Mouse (Mus musculus) brown adipose tissue, adult 24 weeks (tissue): Measurements from ENCODE around the gene L1cam. TPM values are rescaled to one million over a fixed set of nuclear protein-coding genes. Genes with fewer than 3 reads are reported as not detected.

Source experiments
- H3K27ac ChIP-seq: fragments of 200-500 bp; replicated peaks from 2 replicates; pipeline ENCODE4 v1.5.1; 2012; ENCODE audit warnings: low read depth, mild to moderate bottlenecking, low read length
- H3K4me1 ChIP-seq: fragments of 200-500 bp; 2 replicates; pipeline ENCODE4 v1.6.1; 2012; ENCODE audit warnings: low read length, mixed read lengths; ENCODE audit not compliant: control insufficient read depth, insufficient read depth, insufficient read length
- H3K4me3 ChIP-seq: fragments of 200-500 bp; 2 replicates; pipeline ENCODE4 v1.5.1; 2012; ENCODE audit warnings: low read depth, mild to moderate bottlenecking, low read length, moderate library complexity; ENCODE audit not compliant: insufficient read depth
- polyA plus RNA-seq: library from polyadenylated mRNA; stranded (reverse); fragments of >200 nt; gene quantifications from 2 replicates; pipeline ENCODE4 v1.2.4, GENCODE M21; 2012; ENCODE audit not compliant: missing spikeins, insufficient read depth, insufficient read length

L1cam gene
- polyA plus RNA-seq, 1 experiment = 2.2 TPM

DNA sequence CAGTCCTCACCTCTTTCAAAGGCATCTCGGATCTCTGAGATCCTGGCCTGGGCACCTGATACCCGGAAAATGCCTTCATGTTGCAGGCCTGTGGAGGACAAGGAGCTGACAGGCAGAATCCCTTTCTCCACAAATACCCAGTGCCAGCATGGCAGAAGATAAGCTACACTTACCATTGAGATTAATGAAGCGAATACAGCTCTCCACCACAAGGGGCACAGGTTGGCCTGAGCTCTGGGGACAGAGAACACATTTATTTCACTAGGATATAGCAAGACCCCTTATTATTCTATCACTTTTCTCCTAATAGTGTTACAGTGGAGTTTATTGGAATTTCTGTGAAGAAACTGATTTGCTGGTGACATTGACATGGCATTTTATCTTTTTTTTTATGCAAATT, 2.1 kb upstream of the L1cam start:
- Histone ChIP-seq H3K27ac (no peak overlapping the region), H3K4me1 (no peaks in the 10 kb centered on the region), H3K4me3 (no peak overlapping the region)

DNA sequence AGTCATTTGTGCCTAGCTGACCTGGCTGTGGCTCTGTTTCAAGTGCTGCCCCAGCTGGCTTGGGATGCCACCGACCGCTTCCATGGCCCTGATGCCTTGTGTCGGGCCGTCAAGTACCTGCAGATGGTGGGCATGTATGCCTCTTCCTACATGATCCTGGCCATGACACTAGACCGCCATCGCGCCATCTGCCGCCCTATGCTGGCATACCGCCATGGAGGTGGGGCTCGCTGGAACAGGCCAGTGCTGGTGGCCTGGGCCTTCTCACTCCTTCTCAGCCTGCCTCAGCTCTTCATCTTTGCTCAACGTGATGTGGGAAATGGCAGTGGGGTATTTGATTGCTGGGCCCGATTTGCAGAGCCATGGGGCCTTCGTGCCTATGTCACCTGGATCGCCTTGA, 3.1 kb downstream of the L1cam start:
- no peak overlapping the region for H3K4me3 ChIP-seq
- H3K27ac ChIP-seq = no peak overlapping the region

GRCm38 (mm10) chrX:73891551-73892152, 4.3 kb downstream of the L1cam start, which contains the start of gene Avpr2:
Gene Avpr2 (plus strand): TSS chrX:73892102.
- Histone ChIP-seq H3K4me3 (no peak within 1 kb of the TSS), H3K4me1 (no peaks in the 10 kb centered on the region), H3K27ac (no peak within 1 kb of the TSS)

More for the DNA sequence above, 3.1 kb downstream of the L1cam start:
- no peaks in the 10 kb centered on the region for H3K4me1 ChIP-seq

GRCm38 (mm10) chrX:73881463-73881862, 14.4 kb downstream of the L1cam start:
- Histone ChIP-seq H3K4me3 (no peak overlapping the region), H3K4me1 (no peaks in the 10 kb centered on the region), H3K27ac (no peak overlapping the region)

DNA sequence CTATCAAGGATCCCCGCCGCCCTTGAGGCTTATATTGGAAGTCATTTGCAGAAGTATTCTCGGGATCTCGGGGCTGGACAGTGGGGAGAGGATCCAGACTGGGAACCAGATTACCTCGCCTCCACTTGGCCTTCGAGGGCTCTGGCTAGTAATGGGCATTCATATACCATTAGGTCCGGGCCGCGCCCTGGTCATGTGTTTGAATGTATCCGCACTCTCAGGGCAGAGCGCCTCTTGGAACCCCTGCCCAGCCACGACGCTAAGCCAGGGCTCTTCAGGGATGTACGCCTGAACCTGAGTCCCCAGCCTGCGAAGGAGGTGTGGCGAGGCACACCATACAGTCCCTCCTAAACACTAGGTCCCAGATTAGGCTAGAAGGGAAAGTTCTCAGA, 14.9 kb downstream of the L1cam start:
- Histone ChIP-seq H3K27ac (no peak overlapping the region), H3K4me1 (no peaks in the 10 kb centered on the region), H3K4me3 (peak overlapping the region; percentile 51)

DNA sequence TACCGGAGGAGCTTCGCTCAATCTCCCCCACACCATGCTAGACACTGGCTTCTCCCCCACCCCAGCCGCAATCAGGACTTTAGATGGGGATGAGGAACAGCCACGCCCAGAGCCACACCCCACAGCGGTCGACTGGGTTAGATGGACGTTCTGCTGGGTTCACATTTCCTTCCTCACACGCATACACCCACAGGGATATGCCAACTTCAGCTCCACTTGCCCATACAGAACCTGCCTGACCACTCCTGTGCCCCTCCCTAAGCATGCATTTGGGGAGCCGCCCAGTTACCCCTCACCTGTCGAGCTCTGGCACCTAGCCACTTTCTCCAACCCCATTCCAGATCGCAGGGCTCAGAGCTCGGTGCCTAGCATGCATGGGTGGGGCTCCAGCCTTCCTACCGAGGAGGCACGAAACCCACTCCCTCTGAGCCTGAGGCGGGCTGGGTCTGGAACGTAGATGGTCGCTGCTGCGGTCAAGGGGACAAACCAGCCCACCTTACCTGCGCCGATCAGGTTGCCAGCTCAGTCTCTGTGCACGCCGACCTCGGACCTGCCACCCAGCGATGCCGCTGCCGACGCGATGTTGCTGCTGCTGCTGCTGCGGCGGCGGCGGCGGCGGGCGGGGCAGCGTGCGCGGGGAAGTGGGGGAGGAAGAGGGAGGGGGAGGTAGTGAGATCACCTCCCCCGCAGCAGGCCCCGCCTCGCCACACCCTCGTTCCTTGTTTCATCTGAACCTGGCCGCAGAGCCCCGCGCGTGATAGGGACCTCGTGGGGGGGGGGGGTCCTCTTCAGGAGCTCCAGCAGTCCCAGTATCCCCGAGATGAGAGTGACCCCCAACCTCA, 15.5 kb downstream of the L1cam start:
- no peak overlapping the region for H3K27ac ChIP-seq
- H3K4me3 ChIP-seq = peak overlapping the region; percentile 51

GRCm38 (mm10) chrX:73877014-73877413, 18.9 kb downstream of the L1cam start:
- H3K4me3 ChIP-seq = no peak overlapping the region
- no peaks in the 10 kb centered on the region for H3K4me1 ChIP-seq
- no peak overlapping the region for H3K27ac ChIP-seq

More for the DNA sequence above, 15.5 kb downstream of the L1cam start:
- no peaks in the 10 kb centered on the region for H3K4me1 ChIP-seq

DNA sequence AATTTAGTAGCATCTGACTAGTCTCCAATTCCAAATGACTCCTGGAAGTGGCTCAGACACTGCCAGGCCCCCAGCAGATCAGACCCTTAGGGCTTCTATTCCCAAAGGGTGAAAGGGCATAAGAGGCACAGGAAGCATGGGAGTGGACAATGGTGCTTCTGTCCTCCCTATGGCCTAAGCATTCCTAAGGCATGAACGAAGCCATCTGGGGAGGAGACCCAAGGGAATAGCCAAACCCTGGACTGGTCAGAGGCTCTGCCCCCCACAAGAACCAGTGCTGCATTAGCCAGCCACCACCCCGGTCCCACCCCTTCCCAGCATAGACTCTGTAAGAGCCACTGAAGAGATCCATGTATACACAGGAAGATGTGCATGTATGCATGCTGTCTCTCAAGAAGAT, 20.0 kb downstream of the L1cam start:
- Histone ChIP-seq H3K27ac (no peak overlapping the region), H3K4me1 (no peaks in the 10 kb centered on the region), H3K4me3 (no peak overlapping the region)

- Histone ChIP-seq H3K4me1 (no peaks in the 10 kb centered on the region), H3K4me3 (no peak overlapping the region), H3K27ac (no peak overlapping the region)
These were observed 23.9 kb downstream of the L1cam start for GRCm38 (mm10) chrX:73871956-73872355.

GRCm38 (mm10) chrX:73871474-73871873, 24.4 kb downstream of the L1cam start:
- H3K4me1 ChIP-seq = no peaks in the 10 kb centered on the region
- H3K4me3 ChIP-seq = no peak overlapping the region

DNA sequence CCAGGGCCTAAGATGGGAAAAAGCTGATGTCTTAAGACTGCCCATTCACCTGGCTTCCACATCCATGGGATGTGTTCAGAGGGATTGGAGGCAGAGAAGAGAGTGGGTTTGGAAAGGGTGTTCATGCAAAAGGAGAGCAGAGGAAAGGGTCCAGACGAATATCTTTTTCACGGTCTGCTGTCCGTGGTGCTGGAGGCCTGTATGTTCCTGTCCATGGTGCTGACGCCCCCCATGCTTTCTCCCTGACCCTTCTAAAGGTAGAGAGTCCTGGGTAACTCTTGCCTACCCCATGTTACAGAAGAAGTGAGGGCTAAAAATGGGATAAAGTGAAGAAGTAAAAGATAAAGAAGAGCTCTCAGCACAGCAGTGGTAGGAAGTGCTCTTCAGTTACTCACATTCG, 26.6 kb downstream of the L1cam start:
- H3K4me1 ChIP-seq = no peaks in the 10 kb centered on the region
- no peak overlapping the region for H3K27ac ChIP-seq
- H3K4me3 ChIP-seq = no peak overlapping the region

More at GRCm38 (mm10) chrX:73871474-73871873, 24.4 kb downstream of the L1cam start:
- no peak overlapping the region for H3K27ac ChIP-seq

- H3K4me1 ChIP-seq = no peaks in the 10 kb centered on the region
- H3K27ac ChIP-seq = no peak overlapping the region
- H3K4me3 ChIP-seq = no peak overlapping the region
These were observed 28.1 kb downstream of the L1cam start for GRCm38 (mm10) chrX:73867852-73868251.

- Histone ChIP-seq H3K27ac (no peak overlapping the region), H3K4me3 (no peak overlapping the region), H3K4me1 (no peaks in the 10 kb centered on the region)
These were observed 28.6 kb downstream of the L1cam start for GRCm38 (mm10) chrX:73867256-73867655.

DNA sequence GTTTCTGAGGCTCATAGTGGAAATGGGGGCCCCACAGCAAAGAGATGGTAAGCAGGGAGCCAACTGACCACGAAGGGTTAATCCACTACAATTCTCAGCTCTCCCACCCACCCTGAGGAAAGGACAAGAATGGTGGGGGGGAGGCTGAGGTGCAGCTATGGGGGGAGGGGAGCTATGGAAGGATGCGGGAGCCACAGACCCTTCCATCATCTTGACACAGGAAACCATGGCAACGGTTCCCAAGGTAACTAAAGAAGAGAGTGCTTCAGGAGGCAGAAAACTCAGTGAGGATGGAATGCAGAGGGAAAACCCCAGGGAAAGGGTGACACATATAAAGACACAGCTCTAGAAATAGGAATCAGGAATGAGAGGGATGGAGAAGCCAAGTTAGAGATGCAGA, 31.2 kb downstream of the L1cam start:
- H3K4me3 ChIP-seq = no peak overlapping the region
- H3K4me1 ChIP-seq = no peaks in the 10 kb centered on the region
- no peak overlapping the region for H3K27ac ChIP-seq

- no peak overlapping the region for H3K4me3 ChIP-seq
- H3K27ac ChIP-seq = no peak overlapping the region
- H3K4me1 ChIP-seq = no peaks in the 10 kb centered on the region
These were observed 40.9 kb downstream of the L1cam start for GRCm38 (mm10) chrX:73855087-73855408.
